Mouse (Mus musculus) G1E (cell line): ENCODE measurements around the gene Dock8.

ENCODE experiments used
- CTCF ChIP-seq: IDR thresholded peaks from 2 replicates; pipeline ENCODE4 v1.5.1; 2012; ENCODE audit warnings: low read depth, low read length, inconsistent platforms, mixed read lengths
- GATA1 ChIP-seq: IDR thresholded peaks from 2 replicates; pipeline ENCODE4 v1.6.1; 2012; ENCODE audit warnings: borderline replicate concordance, low read length, inconsistent platforms, mixed read lengths
- GATA2 ChIP-seq: IDR thresholded peaks from 2 replicates; pipeline ENCODE4 v1.6.1; 2012; ENCODE audit warnings: low read depth, low read length, inconsistent platforms, borderline replicate concordance
- POLR2AphosphoS5 ChIP-seq: IDR thresholded peaks from 2 replicates; pipeline ENCODE4 v1.6.1; 2012; ENCODE audit warnings: low read depth, low read length, inconsistent platforms; ENCODE audit not compliant: insufficient replicate concordance
- TAL1 ChIP-seq: conservative IDR thresholded peaks from 2 replicates; pipeline ENCODE4 v1.6.1; 2012; ENCODE audit warnings: low read depth, low read length, inconsistent platforms, mixed read lengths

DNA sequence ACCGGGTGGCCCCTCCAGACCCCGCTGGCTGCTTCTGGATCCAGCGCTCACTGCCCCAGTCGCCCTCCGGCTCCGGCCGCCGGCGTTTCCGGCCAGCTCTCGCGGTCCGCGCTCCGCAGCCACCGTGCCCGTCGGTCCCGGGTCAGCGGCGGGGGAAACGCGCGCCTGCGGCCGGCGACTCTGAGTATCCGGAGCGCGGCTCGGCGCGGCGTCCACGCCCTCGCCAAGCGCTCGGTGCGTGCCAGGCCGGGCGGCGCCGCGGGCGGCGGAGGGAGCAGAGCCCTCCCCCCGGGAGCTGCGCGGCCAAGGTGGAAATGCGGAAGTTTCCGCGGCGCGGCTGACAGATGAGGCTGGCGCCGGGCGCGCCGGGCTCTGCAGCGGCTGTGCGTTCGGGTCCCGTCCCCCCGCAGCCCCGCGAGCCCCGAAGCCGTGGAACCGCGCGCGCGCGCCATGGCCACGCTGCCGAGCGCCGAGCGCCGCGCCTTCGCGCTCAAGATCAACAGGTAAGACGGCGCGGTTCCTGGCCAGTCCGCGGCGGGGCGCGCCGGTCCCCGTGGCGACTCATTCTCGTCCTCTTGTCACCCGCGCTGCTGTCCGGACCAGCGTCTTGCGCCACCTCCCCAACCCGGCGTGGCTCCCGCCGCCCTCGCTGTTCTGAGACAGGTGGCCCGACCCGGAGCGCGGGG, at the start of gene Dock8:
- TF ChIP-seq CTCF (no peak), GATA1 (no peak), TAL1 (no peak), POLR2AphosphoS5 (no peak), GATA2 (no peak)
